Mouse (Mus musculus) E14TG2a.4 (cell line): ENCODE results near the gene Bhlhe23.

Experiments
- CTCF ChIP-seq: conservative IDR thresholded peaks from 2 replicates; pipeline ENCODE4 v1.5.1; 2014; ENCODE audit warnings: low read length
- POU5F1 ChIP-seq: IDR thresholded peaks from 2 replicates; pipeline ENCODE4 v1.6.1; 2014; ENCODE audit warnings: low read length, borderline replicate concordance

DNA sequence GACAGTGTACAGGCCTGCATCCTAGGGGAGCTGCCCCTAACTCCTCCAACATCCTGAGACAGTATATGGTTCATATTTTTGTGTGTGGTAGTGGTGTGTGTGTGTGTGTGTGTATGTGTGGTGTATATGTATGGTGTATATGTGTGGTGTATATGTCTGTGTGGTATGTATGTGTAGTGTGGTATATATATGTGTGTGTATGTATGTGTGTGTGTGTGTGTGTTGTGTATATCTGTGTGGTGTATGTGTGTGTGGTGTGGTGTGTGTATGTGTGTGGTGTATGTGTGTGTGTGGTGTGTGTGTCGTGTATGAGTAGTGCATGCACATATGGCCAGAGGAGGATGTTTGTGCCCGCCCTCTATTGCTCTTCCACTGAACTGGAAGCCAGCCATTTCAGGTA lies 17.7 kb upstream of the Bhlhe23 start:
- TF ChIP-seq CTCF (no peak), POU5F1 (no peak)
